Mouse (Mus musculus) right cerebral cortex, adult 18-20 months (tissue): ENCODE data around the gene Olfr70.

ENCODE experiments used
- DNase-seq: peaks from one replicate; pipeline ENCODE4 v3.0.0; 2022; ENCODE audit warnings: mixed read lengths

Gene Olfr70

DNA sequence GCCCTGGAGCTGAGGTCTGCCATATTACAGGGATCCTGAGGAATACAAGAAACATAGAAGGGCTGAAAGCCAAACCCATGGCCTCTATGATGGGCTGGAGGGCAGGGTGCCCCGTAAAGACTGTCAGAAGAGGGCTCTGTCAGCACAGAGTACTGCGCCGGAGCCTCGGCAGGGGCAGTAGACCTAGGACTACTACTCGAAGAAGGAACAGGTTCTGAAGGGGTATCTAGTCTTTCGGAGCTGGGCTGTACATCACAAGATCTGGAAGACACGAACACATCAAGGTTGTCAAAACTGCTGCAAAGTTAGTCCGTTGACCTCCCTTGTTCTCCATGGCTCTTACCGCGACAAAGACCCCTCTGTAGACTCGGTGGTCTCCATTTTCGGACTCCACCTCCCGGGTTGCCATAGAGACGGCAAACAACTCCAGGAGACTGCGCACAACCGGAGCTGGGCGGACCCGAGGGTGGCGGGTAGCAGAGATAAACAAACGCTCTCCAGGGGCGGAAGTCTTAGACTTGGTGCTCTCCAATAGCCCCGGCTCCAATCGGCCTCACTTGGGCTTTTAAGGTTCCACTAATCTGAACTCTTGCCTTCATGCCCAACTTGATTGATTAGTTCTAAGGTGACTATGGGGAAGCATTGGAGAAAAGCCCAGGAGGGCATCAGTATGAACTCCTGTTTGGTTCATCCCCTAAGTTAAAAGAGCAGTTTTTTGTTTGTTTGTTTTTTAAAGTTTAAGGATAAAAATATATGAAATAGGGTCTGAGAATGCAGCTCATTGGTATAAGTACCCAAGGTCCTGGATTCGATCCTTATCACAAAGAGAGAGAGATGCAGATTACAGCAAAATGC, 47.2 kb downstream of the Olfr70 start, which contains the start of gene Spag8:
Spag8 (minus strand) TSS at position 434 of the 855 bp plus-strand sequence.
- no peak for DNase-seq

DNA sequence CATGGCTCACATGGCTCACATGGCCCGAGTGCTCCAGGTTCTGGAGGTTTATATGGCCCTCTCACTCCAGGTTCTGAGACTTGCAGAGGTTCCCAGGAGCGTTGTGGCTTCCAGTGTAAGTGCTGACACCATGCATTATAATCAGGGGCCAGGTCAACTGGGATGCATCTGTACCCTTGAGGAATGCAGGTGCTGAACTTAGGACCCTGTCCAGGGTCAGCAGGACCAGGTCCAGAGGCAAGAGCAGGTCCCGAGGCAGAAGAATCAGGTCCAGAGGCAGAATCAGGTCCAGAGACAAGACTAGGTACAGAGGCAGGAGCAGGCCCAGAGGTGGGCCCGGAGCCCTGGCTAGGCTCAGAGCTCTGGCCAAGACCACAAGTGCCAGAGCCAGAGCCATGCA, 47.9 kb downstream of the Olfr70 start:
- DNase-seq = no peak

DNA sequence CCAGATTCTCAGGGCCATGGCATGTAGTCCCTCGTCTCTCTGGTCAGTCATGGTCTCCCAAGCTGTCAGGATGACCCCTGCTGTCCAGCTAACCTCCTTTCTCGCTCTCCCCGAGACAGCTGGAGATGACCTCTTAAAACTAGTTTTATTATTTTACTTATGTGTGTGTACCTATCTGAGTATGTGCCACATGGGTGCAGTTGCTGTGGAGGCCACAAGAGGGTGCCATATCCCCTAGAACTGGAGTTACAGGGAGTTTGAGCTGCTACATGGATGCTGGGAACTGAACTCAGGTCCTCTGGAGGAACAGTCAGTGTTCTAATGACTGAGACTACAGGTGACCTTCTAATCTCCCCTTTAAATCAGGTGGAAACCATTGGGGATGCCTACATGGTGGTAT, 50.8 kb downstream of the Olfr70 start:
- no peak for DNase-seq
